ENCODE assay signal across 8 mouse cellular contexts in genomic region chr7:128348608-128349007, GRCm38 (mm10). TPM values are rescaled to one million over a fixed set of nuclear protein-coding genes. Genes with fewer than 3 reads are reported as not detected.
DNase-seq lines count a peak whose midpoint lies in the region; ATAC-seq and TF ChIP-seq lines count a peak whose summit lies in the region.

No protein-coding gene starts in this region.

- H3K4me3 ChIP-seq in kidney, postnatal 0 days (replicated peaks; ENCODE audit: low read depth, low read length): no peak overlapping the region

- no peaks in the 10 kb centered on the region for H3K27me3 ChIP-seq in kidney, postnatal 0 days (ENCODE audit: insufficient read depth, low read length)

- peak; percentile 92 for DNase-seq in left cerebral cortex, postnatal 4 days
- DNase-seq in left cerebral cortex, adult 9 months (ENCODE audit: low spot score in 2 of 2): no peak
- peak; percentile 38 to 48 for DNase-seq in adrenal gland, adult 18-20 months (ENCODE audit: low spot score in 2 of 2)
- peak; percentile 50 for DNase-seq in fibroblast of lung, adult 2 months (ENCODE audit: low read depth)
- DNase-seq in kidney, postnatal 0 days (ENCODE audit: low spot score): peak; percentile 69
- DNase-seq in testis, postnatal 10 days (ENCODE audit: low spot score): peak; percentile 66
- no peak for DNase-seq in thymus, adult 18-20 months

- no peaks in the 10 kb centered on the region for H3K4me1 ChIP-seq in kidney, postnatal 0 days (replicated peaks; ENCODE audit: insufficient read depth, low read length)

- H3K27ac ChIP-seq in kidney, postnatal 0 days: no peak overlapping the region

- H3K4me2 ChIP-seq in kidney, postnatal 0 days (ENCODE audit: low read length): no peak overlapping the region

- H3K36me3 ChIP-seq in kidney, postnatal 0 days (ENCODE audit: insufficient read depth, low read length): no peaks in the 10 kb centered on the region

- no peaks in the 10 kb centered on the region for H3K9me3 ChIP-seq in kidney, postnatal 0 days (replicated peaks; ENCODE audit: low read length)

- ATAC-seq in kidney, postnatal 0 days (replicated peaks; ENCODE audit: low FRiP score, low read depth): peak; percentile 68; the same call in 1 of the 2 replicates
- no peak for ATAC-seq in megakaryocyte progenitor cell, adult 5-6 weeks (replicated peaks; ENCODE audit: poor library complexity)

- no peak overlapping the region for H3K9ac ChIP-seq in kidney, postnatal 0 days (ENCODE audit: low read depth, low read length)

- 52% methylated on average over 1 of the region's 1 CpGs for WGBS in kidney, postnatal 0 days

- TF ChIP-seq CTCF in kidney, postnatal 0 days (IDR thresholded peaks at IDR 0.05; ENCODE audit: low read depth): no peak

- intact Hi-C loops in left cerebral cortex, postnatal 4 days (cut with DNase I): loop anchor here (5.0 kb wide), 1 partner anchor 101 kb away; the partner anchor contains the start of gene Tgfb1i1

RNA-seq across cellular contexts. Expression of gene BC017158, which starts 50.6 kb away (rescaled TPM):
- 10 to 100 TPM; 23.4 to 27.8 TPM for total RNA-seq in left cerebral cortex, postnatal 4 days (2021)
- total RNA-seq in adrenal gland, adult 18-20 months (2021): 10 to 100 TPM; 26.6 to 31.4 TPM
- 22.1 and 23.4 TPM in 2 replicates for polyA plus RNA-seq in kidney, postnatal 0 days (2015; fragmentation: Nextera tagmentation; extraction: Ambion mirVana)
- total RNA-seq in megakaryocyte progenitor cell, adult 5-6 weeks (2015): 34.2 and 39.5 TPM in 2 replicates
- 20.5 and 25.3 TPM in 2 replicates for total RNA-seq in megakaryocyte progenitor cell, adult 5-6 weeks (2017)

Comparison
In these comparisons a context has a peak if more than half of its experiments do, and no peak if none do; other contexts are left out.
1. DNase-seq: peak in left cerebral cortex, postnatal 4 days (single experiment), adrenal gland, adult 18-20 months (2 of 2), fibroblast of lung, adult 2 months (single experiment), kidney, postnatal 0 days (single experiment) and testis, postnatal 10 days (single experiment); none in left cerebral cortex, adult 9 months (0 of 2) and thymus, adult 18-20 months (0 of 2).